Mouse (Mus musculus) heart, postnatal 0 days (tissue): Measurements from ENCODE around the gene Grb2. TPM values are rescaled to one million over a fixed set of nuclear protein-coding genes. Genes with fewer than 3 reads are reported as not detected.

Source experiments
- ATAC-seq: fragments of 200-750 bp; cut with Nextera tagmentation; 2 replicates; pipeline ENCODE4 v1.8.0; 2017; ENCODE audit warnings: low read depth, moderate number of reproducible peaks, moderate library complexity; ENCODE audit not compliant: insufficient read depth
- DNase-seq: peaks from one replicate; pipeline ENCODE4 v3.0.0-alpha.2; 2016; ENCODE audit warnings: low spot score
- H3K27ac ChIP-seq: fragments of 300-500 bp; sonication (generic); 2 replicates; pipeline ENCODE4 v1.5.1; 2014; ENCODE audit warnings: low read depth, mild to moderate bottlenecking
- H3K27me3 ChIP-seq: fragments of 300-500 bp; sonication (generic); 2 replicates; pipeline ENCODE4 v1.6.1; 2014; ENCODE audit warnings: low read length, mixed read lengths; ENCODE audit not compliant: control insufficient read depth, insufficient read depth
- H3K36me3 ChIP-seq: fragments of 300-500 bp; sonication (generic); replicated peaks from 2 replicates; pipeline ENCODE4 v1.6.1; 2014; ENCODE audit warnings: low read length, mixed read lengths; ENCODE audit not compliant: control insufficient read depth, insufficient read depth
- H3K4me1 ChIP-seq: fragments of 300-500 bp; sonication (generic); 2 replicates; pipeline ENCODE4 v1.6.1; 2014; ENCODE audit warnings: antibody characterized with exemption; ENCODE audit not compliant: control insufficient read depth, insufficient read depth
- H3K4me2 ChIP-seq: fragments of 300-500 bp; sonication (generic); 2 replicates; pipeline ENCODE4 v1.6.1; 2014; ENCODE audit warnings: low read depth, mild to moderate bottlenecking, low read length, moderate library complexity
- H3K4me3 ChIP-seq: fragments of 300-500 bp; sonication (generic); 2 replicates; pipeline ENCODE4 v1.5.1; 2014; ENCODE audit warnings: low read depth, low read length
- H3K9ac ChIP-seq: fragments of 300-500 bp; sonication (generic); replicated peaks from 2 replicates; pipeline ENCODE4 v1.6.1; 2014; ENCODE audit warnings: low read depth, low read length, mixed read lengths
- H3K9me3 ChIP-seq: fragments of 300-500 bp; sonication (generic); replicated peaks from 2 replicates; pipeline ENCODE4 v1.6.1; 2016; ENCODE audit warnings: low read length; ENCODE audit not compliant: control insufficient read depth
- CTCF ChIP-seq: IDR thresholded peaks from 2 replicates; pipeline ENCODE4 v1.5.1; 2016; ENCODE audit warnings: antibody characterized with exemption, control low read depth, low read depth
- EP300 ChIP-seq: IDR thresholded peaks from 2 replicates; pipeline ENCODE4 v1.6.1; 2016; ENCODE audit warnings: antibody characterized with exemption, low read depth
- WGBS: fragments of 180-500 bp; shearing (Covaris S2); extraction: QIAGEN DNeasy Blood & Tissue Kit; methylation state at CpG from one replicate; pipeline ENCODE4 v1.1.7; 2014; 5-methylcytosine and 5-hydroxymethylcytosine counted together
- polyA plus RNA-seq: library from polyadenylated mRNA; unstranded; fragments of >200 nt; fragmentation: Nextera tagmentation; extraction: Ambion mirVana; gene quantifications from 2 replicates; pipeline ENCODE4 v1.2.1, GENCODE M21; 2015
- total RNA-seq: library from RNA; depleted of rRNA; stranded (reverse); fragments of >200 nt; gene quantifications from 2 replicates; pipeline ENCODE4 v1.2.3, GENCODE M21; 2014; ENCODE audit warnings: low replicate concordance

The Grb2 gene
- total and polyA plus RNA-seq, 2 experiments from 2014 or later = 96.9 to 126 TPM

DNA sequence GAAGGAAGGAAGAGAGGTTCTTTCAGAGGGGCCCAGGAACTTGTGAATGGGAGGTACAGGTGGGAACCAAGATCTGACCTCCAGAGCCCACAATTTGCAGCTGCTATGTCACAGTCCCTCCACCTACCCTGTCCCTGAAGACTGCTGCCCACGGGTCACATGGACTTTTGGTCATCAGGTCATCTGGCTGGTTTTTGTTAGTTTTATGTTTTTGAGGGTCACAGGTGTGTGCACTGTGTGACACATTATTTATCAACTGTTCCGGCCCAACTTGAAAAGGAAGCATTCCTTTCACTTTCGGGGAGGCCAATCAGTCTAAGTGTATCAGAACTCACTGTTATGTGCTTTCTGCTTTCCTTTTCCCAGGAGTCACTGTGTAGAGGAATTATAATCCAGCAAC, 30.9 kb downstream of the Grb2 start:
- H3K4me2 ChIP-seq = no peak overlapping the region
- no peak for TF ChIP-seq CTCF
- H3K4me3 ChIP-seq = no peak overlapping the region
- H3K9ac ChIP-seq = no peak overlapping the region
- H3K9me3 ChIP-seq = no peaks in the 10 kb centered on the region
- ATAC-seq (no peak), DNase-seq (no peak)
- H3K36me3 ChIP-seq = peaks cover 31% of the 10 kb centered on the region
- no peak overlapping the region for H3K27ac ChIP-seq
- H3K27me3 ChIP-seq = no peaks in the 10 kb centered on the region
- peaks cover 27% of the 10 kb centered on the region for H3K4me1 ChIP-seq
- 89% methylated on average over 3 of the region's 3 CpGs for WGBS

DNA sequence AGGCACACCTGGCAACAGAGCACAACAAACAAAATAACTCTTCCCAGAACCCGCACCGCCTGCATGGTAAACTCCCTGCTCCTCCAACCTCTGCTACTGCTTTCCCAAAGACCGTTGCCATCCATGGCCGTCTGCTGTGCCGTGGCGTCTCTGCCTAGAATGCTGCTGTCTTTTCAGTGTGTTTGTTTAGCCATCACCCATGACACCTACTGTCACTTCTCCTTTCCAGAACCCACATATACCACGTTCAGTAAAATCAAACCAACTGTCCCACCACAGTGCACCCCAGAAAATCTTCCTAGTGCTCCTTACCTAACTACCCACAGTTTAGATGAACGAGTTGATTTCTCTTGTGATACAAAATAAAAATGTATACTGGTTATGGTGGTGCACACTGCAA, 31.7 kb downstream of the Grb2 start:
- Histone ChIP-seq H3K4me3 (no peak overlapping the region), H3K36me3 (peaks cover 25% of the 10 kb centered on the region), H3K4me2 (no peak overlapping the region), H3K27me3 (no peaks in the 10 kb centered on the region), H3K4me1 (peaks cover 32% of the 10 kb centered on the region), H3K27ac (no peak overlapping the region), H3K9ac (no peak overlapping the region), H3K9me3 (no peaks in the 10 kb centered on the region)
- TF ChIP-seq CTCF (no peak), EP300 (no peak)
- 85% methylated on average over 8 of the region's 8 CpGs for WGBS
- ATAC-seq (no peak), DNase-seq (no peak)

DNA sequence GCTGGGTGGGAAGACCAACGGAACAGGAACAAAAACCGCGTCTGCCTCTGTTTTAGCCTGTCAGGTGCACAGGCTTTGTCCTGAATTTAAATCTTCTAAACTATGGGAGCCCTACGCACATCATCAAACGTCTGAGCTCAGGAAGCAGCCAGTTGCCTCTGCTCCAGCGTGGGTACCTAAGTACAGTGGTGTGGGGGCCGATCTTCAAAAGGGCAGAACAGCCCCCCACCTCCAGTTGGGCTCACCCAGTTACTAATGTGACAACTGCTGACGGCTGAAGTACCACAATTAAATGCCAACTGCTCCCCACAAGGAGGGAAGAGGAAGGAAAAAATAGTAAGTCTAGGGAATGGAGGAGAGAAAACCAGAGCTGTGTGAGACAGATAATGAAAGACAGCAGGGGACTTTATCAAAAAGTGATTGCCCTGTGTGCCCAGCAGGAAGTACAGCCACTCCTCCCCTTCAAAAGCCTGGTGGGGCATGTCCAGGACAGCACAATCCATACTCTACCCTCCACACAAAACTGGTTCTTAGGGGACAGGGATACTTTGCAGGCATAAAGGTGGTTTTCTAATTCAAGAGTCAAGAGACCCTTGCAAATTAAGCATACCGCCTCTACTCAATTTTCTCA, 34.0 kb downstream of the Grb2 start:
- no peaks in the 10 kb centered on the region for H3K9me3 ChIP-seq
- peaks cover 46% of the 10 kb centered on the region for H3K4me1 ChIP-seq
- H3K9ac ChIP-seq = 0 out of 2 replicates have a peak overlapping the region, but pooled peaks have one; percentile 16
- H3K27me3 ChIP-seq = no peaks in the 10 kb centered on the region
- DNase-seq = no peak
- H3K4me2 ChIP-seq = peak overlapping the region; percentile 25
- peaks cover 21% of the 10 kb centered on the region for H3K36me3 ChIP-seq
- TF ChIP-seq EP300 = no peak
- TF ChIP-seq CTCF = no peak
- 46% methylated on average over 9 of the region's 9 CpGs for WGBS
- no peak for ATAC-seq
- peak overlapping the region; percentile 76 for H3K27ac ChIP-seq
- H3K4me3 ChIP-seq = no peak overlapping the region

DNA sequence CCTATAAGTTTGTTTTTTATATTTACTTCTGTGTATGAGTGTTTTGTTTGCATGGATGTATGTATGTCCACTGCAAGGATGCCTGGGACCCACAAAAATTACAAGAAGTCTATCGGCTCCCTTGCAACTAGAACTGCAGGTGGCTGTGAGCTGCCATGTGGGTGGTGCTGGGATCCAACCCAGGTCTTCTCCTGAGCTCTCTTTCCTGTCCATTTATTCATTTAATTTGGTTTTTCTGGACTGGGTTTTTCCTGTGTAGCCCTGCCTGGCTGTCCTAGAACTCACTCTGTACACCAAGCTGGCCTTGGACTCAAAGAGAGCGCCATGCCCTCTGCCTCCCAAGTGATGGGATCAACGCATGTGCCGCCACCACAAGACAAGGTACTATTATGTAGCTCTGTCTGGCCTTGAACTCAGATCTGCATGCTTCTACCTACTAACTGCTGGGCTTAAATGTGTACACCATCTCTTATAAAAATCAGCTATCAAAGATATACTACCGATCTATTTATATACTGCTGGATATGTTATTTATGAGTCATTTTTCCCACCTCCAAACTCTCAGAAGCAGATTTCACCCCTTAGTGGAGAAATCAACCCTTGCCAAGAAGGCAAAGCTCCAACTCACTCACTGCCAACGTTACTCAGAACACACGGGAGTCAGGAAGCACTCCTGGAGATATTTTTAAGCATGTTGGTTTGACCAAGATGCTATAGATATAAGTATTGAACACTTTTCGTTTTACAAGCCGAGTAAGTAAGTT, 34.7 kb downstream of the Grb2 start:
- TF ChIP-seq CTCF = no peak
- TF ChIP-seq EP300 = no peak
- no peak overlapping the region for H3K4me3 ChIP-seq
- H3K27me3 ChIP-seq = no peaks in the 10 kb centered on the region
- DNase-seq = no peak
- H3K4me1 ChIP-seq = peaks cover 43% of the 10 kb centered on the region
- no peak overlapping the region for H3K4me2 ChIP-seq
- no peak for ATAC-seq
- peaks cover 14% of the 10 kb centered on the region for H3K36me3 ChIP-seq
- H3K9ac ChIP-seq = no peak overlapping the region
- 59% methylated on average over 9 of the region's 9 CpGs for WGBS
- peak overlapping the region; percentile 76; the same call in 1 of the 2 replicates for H3K27ac ChIP-seq
- H3K9me3 ChIP-seq = no peaks in the 10 kb centered on the region

DNA sequence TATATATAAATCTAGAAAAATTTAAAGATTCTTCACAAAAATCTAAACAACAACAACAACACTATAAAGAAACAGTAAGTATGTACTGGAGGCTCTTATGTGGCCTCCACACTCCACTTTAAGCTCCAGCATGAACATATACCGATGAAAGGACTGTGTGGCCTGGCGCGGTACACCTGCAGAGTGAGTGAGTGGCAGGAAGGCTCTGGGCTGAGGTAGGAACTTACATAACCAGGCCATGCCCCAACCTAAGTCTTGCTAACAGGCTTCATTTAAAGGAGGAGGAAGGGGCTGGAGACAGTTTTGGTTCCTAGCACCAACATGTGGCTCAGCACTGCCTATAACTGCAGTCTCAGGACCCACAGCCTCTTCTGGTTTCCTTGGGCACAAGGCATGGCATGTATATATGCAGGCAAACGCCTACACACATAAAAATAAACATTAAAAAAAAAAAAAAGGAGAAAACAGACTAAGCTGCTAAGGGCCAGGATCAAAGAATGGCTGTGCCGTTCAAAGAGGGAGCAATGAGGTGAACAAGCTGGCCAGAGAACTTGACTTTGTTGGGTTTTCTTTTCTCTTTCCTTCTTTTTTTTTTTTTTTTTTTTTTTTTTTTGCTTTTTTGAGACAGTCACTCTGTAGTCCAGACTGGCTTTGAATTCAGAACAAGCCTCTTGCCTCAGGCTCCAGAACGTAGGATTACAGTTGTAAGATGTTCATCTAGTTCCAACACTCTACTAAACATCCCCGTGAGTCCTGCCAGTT, 36.0 kb downstream of the Grb2 start:
- H3K9ac ChIP-seq = no peak overlapping the region
- H3K36me3 ChIP-seq = peaks cover 4% of the 10 kb centered on the region; the same call in 1 of the 2 replicates
- no peaks in the 10 kb centered on the region for H3K27me3 ChIP-seq
- H3K9me3 ChIP-seq = no peaks in the 10 kb centered on the region
- H3K4me2 ChIP-seq = no peak overlapping the region
- H3K27ac ChIP-seq = peak overlapping the region; percentile 20; the same call in 1 of the 2 replicates
- no peak overlapping the region for H3K4me3 ChIP-seq
- 77% methylated on average over 7 of the region's 7 CpGs for WGBS
- TF ChIP-seq CTCF (no peak), EP300 (no peak)
- no peak for DNase-seq
- no peak for ATAC-seq
- H3K4me1 ChIP-seq = peaks cover 43% of the 10 kb centered on the region
